21 mouse cellular contexts compared by ENCODE assay signal in genomic region chr14:30533780-30534450, GRCm38 (mm10). TPM values are rescaled to one million over a fixed set of nuclear protein-coding genes. Genes with fewer than 3 reads are reported as not detected.
DNase-seq lines count a peak whose midpoint lies in the region; ATAC-seq lines count a peak whose summit lies in the region.
"Had no signal": no experiment of that assay in that cellular context is flagged by ENCODE, and none has a peak within 500 bp of the region (broad histone marks: within the 10 kb centered on the region; RNA-seq: fewer than 3 reads in every experiment).

No protein-coding gene starts in this region.

- 78% methylated on average over 6 of the region's 6 CpGs for whole genome bisulfite sequencing in forebrain, embryonic 16.5 days

- H3K36me3 ChIP-seq in forebrain, embryonic 16.5 days (ENCODE audit: control insufficient read depth, insufficient read depth), result no peaks in the 10 kb centered on the region
- H3K36me3 ChIP-seq: heart, embryonic 15.5 days had no signal

- no peak overlapping the region for H3K9ac ChIP-seq in forebrain, embryonic 16.5 days (replicated peaks; ENCODE audit: low read depth, low read length)
- H3K9ac ChIP-seq: heart, embryonic 15.5 days; liver, embryonic 14.5 days had no signal

- no peak overlapping the region for H3K27ac ChIP-seq in forebrain, embryonic 16.5 days (ENCODE audit: low read length)
- H3K27ac ChIP-seq: gastrocnemius, adult 2 months; heart, embryonic 15.5 days; hindbrain, postnatal 0 days; liver, embryonic 14.5 days had no signal

- peaks cover 7% of the 10 kb centered on the region; the same call in 1 of the 2 replicates for H3K4me1 ChIP-seq in forebrain, embryonic 16.5 days (replicated peaks; ENCODE audit: control insufficient read depth, insufficient read depth, low read length)

- H3K4me3 ChIP-seq in forebrain, embryonic 16.5 days (replicated peaks; ENCODE audit: low read length), result no peak overlapping the region
- H3K4me3 ChIP-seq: gastrocnemius, adult 2 months; heart, embryonic 15.5 days had no signal

- H3K4me2 ChIP-seq in forebrain, embryonic 16.5 days (ENCODE audit: low read length), result no peak overlapping the region
- H3K4me2 ChIP-seq: heart, embryonic 15.5 days had no signal

- DNase-seq in adrenal gland, postnatal 10 days, result peak; percentile 67
- no peak for DNase-seq in adrenal gland, adult 18-20 months (ENCODE audit: low spot score in 2 of 2)
- peak; percentile 39 for DNase-seq in 3T3-L1 (ENCODE audit: low read depth, low spot score)
- peak; percentile 46 to 63 for DNase-seq in adrenal gland, postnatal 36 days
- peak; percentile 57 for DNase-seq in kidney, postnatal 10 days
- DNase-seq in lung, postnatal 25 days (ENCODE audit: low spot score), result no peak
- DNase-seq in thymus, postnatal 14 days, result no peak
- DNase-seq: B cell, adult 2 months; cerebellum, adult 9-10 months; gastrocnemius, adult 2 months; heart, adult 18-20 months; spleen, adult 18-20 months; thymus, adult 2 months had no signal

- H3K27me3 ChIP-seq in forebrain, embryonic 16.5 days (replicated peaks; ENCODE audit: control insufficient read depth, insufficient read depth, low read length), result no peaks in the 10 kb centered on the region
- H3K27me3 ChIP-seq: heart, embryonic 15.5 days; Patski had no signal

- ATAC-seq in forebrain, embryonic 16.5 days, result no peak
- ATAC-seq: activated CD4-positive, CD25-positive, alpha-beta regulatory T cell, adult 4 months; hindbrain, postnatal 0 days; lung, postnatal 0 days; midbrain, embryonic 16.5 days; Patski had no signal

- no peaks in the 10 kb centered on the region for H3K9me3 ChIP-seq in forebrain, embryonic 16.5 days (ENCODE audit: control insufficient read depth, low read length)
- H3K9me3 ChIP-seq: heart, embryonic 15.5 days had no signal

RNA-seq across cellular contexts. Expression of gene Tkt, which starts 14.2 kb away (rescaled TPM):
- total RNA-seq in adrenal gland, postnatal 10 days (2021), result 100 to 1,000 TPM; 790 to 884 TPM
- 1,000 to 10,000 TPM; 1,314 to 2,885 TPM for total RNA-seq in adrenal gland, adult 18-20 months (2021)
- 1,000 to 10,000 TPM; 1,323 to 1,442 TPM for total RNA-seq in adrenal gland, postnatal 36 days (2021)
- polyA plus RNA-seq in forebrain, embryonic 16.5 days (2015; fragmentation: Nextera tagmentation; extraction: Ambion mirVana), result 334 and 346 TPM in 2 replicates

RNA-seq across cellular contexts. Expression of gene Cacna1d, which starts 42.7 kb away (rescaled TPM):
- 10 to 100 TPM; 11.5 to 17.3 TPM for total RNA-seq in adrenal gland, postnatal 10 days (2021)
- 10 to 100 TPM; 12.4 to 13.8 TPM for total RNA-seq in adrenal gland, adult 18-20 months (2021)
- total RNA-seq in adrenal gland, postnatal 36 days (2021), result 10 to 100 TPM; 11.2 to 16.6 TPM
- polyA plus RNA-seq in forebrain, embryonic 16.5 days (2015; fragmentation: Nextera tagmentation; extraction: Ambion mirVana), result 6.2 and 9.5 TPM in 2 replicates

RNA-seq across cellular contexts. Expression of gene Dcp1a, which starts 54.6 kb away (rescaled TPM):
- total RNA-seq in adrenal gland, postnatal 10 days (2021), result 10 to 100 TPM; 20.8 to 24.6 TPM
- total RNA-seq in adrenal gland, adult 18-20 months (2021), result 10 to 100 TPM; 23.7 to 25.1 TPM
- total RNA-seq in adrenal gland, postnatal 36 days (2021), result 10 to 100 TPM; 26.1 to 27.0 TPM
- 18.8 and 23.1 TPM in 2 replicates for polyA plus RNA-seq in forebrain, embryonic 16.5 days (2015; fragmentation: Nextera tagmentation; extraction: Ambion mirVana)

Comparison
In these comparisons a context has a peak if more than half of its experiments do, and no peak if none do; other contexts are left out.
1. DNase-seq: peak in adrenal gland, postnatal 10 days (single experiment), 3T3-L1 (single experiment), adrenal gland, postnatal 36 days (2 of 2) and kidney, postnatal 10 days (single experiment); none in adrenal gland, adult 18-20 months (0 of 2), lung, postnatal 25 days (single experiment) and thymus, postnatal 14 days (single experiment).